Mouse (Mus musculus) left cerebral cortex, postnatal 36 days (tissue): ENCODE results near the gene Fam69a. TPM values are rescaled to one million over a fixed set of nuclear protein-coding genes. Genes with fewer than 3 reads are reported as not detected.
"Not testable (repeated sequence)": the region's sequence is repeated elsewhere in the genome, so short reads cannot be mapped to it uniquely, and the experiment has no call there.

Experiments
- DNase-seq, 2 experiments: peaks; one replicate each; pipeline ENCODE4 v3.0.0; 2021 to 2022; ENCODE audit warnings: low spot score in 2 of 2, mixed read lengths in 1 of 2
- intact Hi-C: fragments of 180-260 bp; cut with DNase I; formaldehyde crosslinking; loops from one replicate; pipeline ENCODE4 v1.15.1; 2025
- total RNA-seq, 2 experiments: library from RNA; stranded (reverse); gene quantifications; 2 replicates each; pipeline ENCODE4 v1.2.3; 2021

Gene Fam69a
- total RNA-seq, 2 experiments from 2014 or later = 26.2 to 33.0 TPM

GRCm38 (mm10) chr5:107986255-107986966 lies 474 bp downstream of the Fam69a start:
- peak; percentile 65 to 76 for DNase-seq
- intact Hi-C loops = loop anchor here (2.0 to 5.0 kb wide), 3 partner anchors 64 to 286 kb away; no protein-coding TSS in a partner anchor

GRCm38 (mm10) chr5:107983946-107984345 lies 2.9 kb downstream of the Fam69a start:
- DNase-seq = no peak
- intact Hi-C loops = no loop called here

GRCm38 (mm10) chr5:107982016-107982415 lies 4.9 kb downstream of the Fam69a start:
- no peak for DNase-seq
- intact Hi-C loops = no loop called here

DNA sequence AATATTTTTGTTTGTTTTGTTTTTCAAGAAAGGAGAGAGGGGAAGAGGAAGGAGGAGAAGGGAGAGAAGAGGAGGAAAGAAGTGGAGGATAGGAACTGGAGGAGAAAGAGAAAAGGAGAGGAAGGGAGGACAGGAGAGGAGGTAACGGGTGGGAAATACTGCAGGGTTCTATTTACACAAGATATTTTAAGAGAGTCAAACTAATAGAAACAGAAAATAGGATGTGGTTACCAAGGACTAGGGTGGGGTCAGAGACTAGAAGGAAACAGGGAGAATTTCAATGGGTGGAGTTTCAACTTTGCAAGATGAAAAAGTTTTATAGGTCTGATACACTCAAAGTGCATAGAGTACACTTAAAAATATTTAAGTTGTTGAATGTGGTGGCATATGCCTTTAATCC lies 7.0 kb downstream of the Fam69a start:
- DNase-seq = no peak
- intact Hi-C loops = no loop called here

GRCm38 (mm10) chr5:107978289-107979035 lies 8.4 kb downstream of the Fam69a start:
- intact Hi-C loops = no loop called here
- DNase-seq = no peak

DNA sequence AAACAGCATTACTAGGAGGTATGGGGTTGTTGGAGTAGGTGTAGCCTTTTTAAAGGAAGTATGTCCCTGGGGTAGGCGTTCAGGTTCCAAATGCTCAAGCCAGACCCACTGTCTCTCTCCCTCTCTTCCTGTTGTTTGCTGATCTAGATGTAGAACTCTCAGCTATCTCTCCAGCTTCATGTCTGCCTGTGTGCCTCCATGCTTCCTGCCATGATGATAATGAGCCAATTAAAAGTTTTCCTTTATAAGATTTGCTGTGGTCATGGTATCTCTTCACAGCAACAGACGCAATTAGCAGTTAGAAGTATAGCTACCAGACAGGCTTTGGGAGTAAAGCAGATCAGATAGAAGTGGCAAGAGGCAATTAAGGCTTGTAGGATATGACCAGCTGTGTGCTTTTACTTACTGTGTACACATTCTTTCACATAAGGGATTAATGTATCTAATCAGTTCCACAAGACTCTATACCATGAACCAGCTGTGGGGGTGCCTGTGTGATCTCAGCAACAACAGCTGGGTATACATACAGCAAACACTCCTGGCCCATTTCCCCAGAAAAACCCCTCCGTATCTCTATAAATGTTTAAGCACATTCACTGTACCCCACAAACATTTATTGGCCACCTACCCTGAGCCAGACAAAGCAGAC lies 9.1 kb downstream of the Fam69a start:
- intact Hi-C loops = no loop called here

GRCm38 (mm10) chr5:107973310-107973709 lies 13.6 kb downstream of the Fam69a start:
- intact Hi-C loops = no loop called here
- no peak for DNase-seq

More for the DNA sequence above, 9.1 kb downstream of the Fam69a start:
- no peak for DNase-seq

GRCm38 (mm10) chr5:107972444-107973272 lies 14.2 kb downstream of the Fam69a start:
- intact Hi-C loops = no loop called here
- no peak for DNase-seq

DNA sequence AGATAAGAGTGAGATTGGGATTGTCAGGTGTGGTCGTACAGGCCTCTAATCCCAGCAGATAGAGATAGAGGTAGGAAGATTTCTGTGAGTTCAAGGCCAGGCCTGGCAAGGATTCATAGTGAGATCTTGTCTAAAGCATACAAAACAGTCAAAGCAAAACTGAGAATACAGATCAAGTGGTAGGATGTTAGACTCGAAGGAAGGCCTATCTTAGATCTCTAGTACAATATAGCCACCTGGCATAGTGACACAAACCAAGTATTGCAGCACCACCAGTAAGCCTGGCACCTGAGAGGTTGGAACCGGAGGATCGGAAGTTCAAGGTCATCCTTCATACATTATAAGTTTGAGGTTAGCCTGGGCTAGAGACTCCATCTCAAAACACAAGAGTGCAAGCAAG lies 15.8 kb downstream of the Fam69a start:
- intact Hi-C loops = no loop called here
- DNase-seq = no peak

- intact Hi-C loops, DNase-seq: not testable (repeated sequence)
Measured at GRCm38 (mm10) chr5:107969818-107970217, 17.1 kb downstream of the Fam69a start.

GRCm38 (mm10) chr5:107968079-107968478 lies 18.8 kb downstream of the Fam69a start:
- intact Hi-C loops = no loop called here
- DNase-seq = no peak

GRCm38 (mm10) chr5:107966841-107967457 lies 19.9 kb downstream of the Fam69a start:
- DNase-seq = no peak
- intact Hi-C loops = no loop called here

DNA sequence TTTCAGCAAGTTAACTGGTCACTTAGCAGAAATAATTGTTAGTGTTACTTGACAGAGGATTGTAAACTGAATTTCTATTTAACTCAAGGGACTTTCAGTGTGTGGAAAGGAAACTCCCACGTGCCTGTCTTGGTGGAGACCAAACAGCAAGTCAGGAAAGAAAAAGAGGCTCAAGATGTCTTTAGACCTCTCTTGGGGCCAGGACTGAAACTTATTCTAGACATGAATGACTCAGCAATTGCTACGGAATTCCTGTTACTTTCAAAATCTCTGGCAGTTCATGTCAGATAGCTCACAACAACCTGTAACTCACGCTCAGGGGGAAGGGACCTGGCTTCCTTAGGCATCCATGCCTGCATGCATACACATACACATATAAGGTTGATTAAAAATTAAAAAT lies 20.7 kb downstream of the Fam69a start:
- intact Hi-C loops = no loop called here

GRCm38 (mm10) chr5:107965355-107965991 lies 21.4 kb downstream of the Fam69a start:
- intact Hi-C loops = no loop called here
- DNase-seq = no peak

More for the DNA sequence above, 20.7 kb downstream of the Fam69a start:
- DNase-seq = no peak

DNA sequence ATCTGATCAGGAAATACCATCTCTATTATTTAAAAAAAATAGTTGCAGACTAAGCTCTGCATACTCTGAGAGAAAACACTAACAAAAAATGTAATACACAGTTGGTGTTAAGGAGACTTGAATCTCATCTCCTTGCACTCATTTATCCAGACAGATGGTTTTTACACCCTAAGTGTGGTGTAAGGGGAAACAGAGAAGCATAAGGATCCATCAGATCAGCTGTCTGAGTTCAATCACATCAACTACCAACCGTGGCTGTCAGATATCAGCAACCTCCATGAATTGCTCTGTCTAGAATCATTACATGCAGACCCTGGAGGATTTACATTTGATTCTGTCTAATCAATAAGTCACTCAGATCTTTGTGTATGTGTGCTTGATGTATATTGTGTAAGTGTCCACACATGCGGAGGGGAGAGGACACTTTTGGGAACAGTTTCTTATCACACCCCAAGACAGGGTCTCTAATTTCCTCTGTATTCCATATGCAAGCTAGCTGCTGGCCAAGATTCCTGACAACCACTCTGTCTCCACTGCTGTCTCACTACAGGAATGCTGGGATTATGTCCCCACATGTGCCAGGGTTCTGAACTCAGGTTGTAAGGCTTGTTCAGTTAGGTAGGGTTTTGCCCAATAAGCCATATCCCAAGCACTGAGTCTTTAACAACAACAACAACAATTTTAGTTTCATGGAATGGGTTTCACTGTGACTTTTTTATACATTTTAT lies 22.7 kb downstream of the Fam69a start:
- no peak for DNase-seq
- intact Hi-C loops = no loop called here

- intact Hi-C loops = no loop called here
Measured at GRCm38 (mm10) chr5:107961438-107962251, 25.2 kb downstream of the Fam69a start.

DNA sequence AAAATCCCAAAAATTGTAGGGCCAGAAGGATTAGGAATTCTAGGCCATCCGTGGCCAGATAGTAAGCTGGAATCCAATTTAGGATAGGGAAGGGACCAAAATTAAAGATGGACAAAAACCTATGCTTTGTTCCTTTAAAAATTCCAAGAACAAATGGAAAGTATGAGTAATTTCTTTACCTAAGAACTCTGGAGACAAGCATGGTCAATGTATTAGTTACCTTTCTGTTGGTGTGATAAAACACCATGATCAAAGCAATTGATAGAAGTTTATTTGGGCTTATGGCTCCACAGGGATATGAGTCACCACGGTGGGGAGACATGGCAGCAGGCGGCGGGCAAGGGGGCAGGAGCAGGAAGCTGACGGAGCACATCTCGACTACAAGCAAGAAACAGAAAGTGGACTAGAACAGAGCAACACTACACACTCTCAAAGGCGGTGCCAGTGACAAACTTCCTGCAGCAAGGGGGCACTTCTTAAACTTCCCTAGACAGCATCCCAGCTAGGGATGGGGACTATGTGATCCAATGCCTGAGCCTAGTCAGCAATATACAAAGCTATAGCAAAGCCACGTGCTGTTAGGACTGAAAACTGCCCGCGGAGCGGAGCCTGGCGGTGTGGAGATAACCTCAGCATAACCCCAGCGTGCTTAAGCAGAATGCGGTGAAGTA lies 26.2 kb downstream of the Fam69a start:
- no peak for DNase-seq
- intact Hi-C loops = no loop called here

More at GRCm38 (mm10) chr5:107961438-107962251, 25.2 kb downstream of the Fam69a start:
- DNase-seq = peak; percentile 46 to 47
